Mouse (Mus musculus) stomach, embryonic 16.5 days (tissue): ENCODE measurements around the gene Msh5. TPM values are rescaled to one million over a fixed set of nuclear protein-coding genes. Genes with fewer than 3 reads are reported as not detected.

Experiments
- ATAC-seq: fragments of 200-750 bp; cut with Nextera tagmentation; 2 replicates; pipeline ENCODE4 v1.8.0; 2017; ENCODE audit warnings: moderate number of reproducible peaks, moderate TSS enrichment; ENCODE audit not compliant: insufficient read depth, low FRiP score
- H3K27ac ChIP-seq: fragments of 300-500 bp; sonication (generic); 2 replicates; pipeline ENCODE4 v1.5.1; 2014; ENCODE audit warnings: low read length
- H3K27me3 ChIP-seq: fragments of 300-500 bp; sonication (generic); 2 replicates; pipeline ENCODE4 v1.6.1; 2014; ENCODE audit warnings: low read length, control low read depth, mixed read lengths; ENCODE audit not compliant: control insufficient read depth, insufficient read depth
- H3K36me3 ChIP-seq: fragments of 300-500 bp; sonication (generic); 2 replicates; pipeline ENCODE4 v1.6.1; 2014; ENCODE audit warnings: low read length; ENCODE audit not compliant: control insufficient read depth, insufficient read depth
- H3K4me1 ChIP-seq: fragments of 300-500 bp; sonication (generic); 2 replicates; pipeline ENCODE4 v1.6.1; 2014; ENCODE audit warnings: low read length, control low read depth, mixed read lengths; ENCODE audit not compliant: control insufficient read depth, insufficient read depth
- H3K4me2 ChIP-seq: fragments of 300-500 bp; sonication (generic); 2 replicates; pipeline ENCODE4 v1.6.1; 2014; ENCODE audit warnings: low read depth, low read length, mixed read lengths
- H3K4me3 ChIP-seq: fragments of 300-500 bp; sonication (generic); replicated peaks from 2 replicates; pipeline ENCODE4 v1.5.1; 2014; ENCODE audit warnings: mild to moderate bottlenecking, low read length
- H3K9ac ChIP-seq: fragments of 300-500 bp; sonication (generic); 2 replicates; pipeline ENCODE4 v1.6.1; 2014; ENCODE audit warnings: low read length
- H3K9me3 ChIP-seq: fragments of 300-500 bp; sonication (generic); replicated peaks from 2 replicates; pipeline ENCODE4 v1.6.1; 2016; ENCODE audit warnings: low read length, control low read depth; ENCODE audit not compliant: control insufficient read depth
- WGBS: fragments of 180-500 bp; shearing (Covaris S2); extraction: QIAGEN DNeasy Blood & Tissue Kit; methylation state at CpG from one replicate; pipeline ENCODE4 v1.1.7; 2014; 5-methylcytosine and 5-hydroxymethylcytosine counted together
- polyA plus RNA-seq: library from polyadenylated mRNA; unstranded; fragments of >200 nt; fragmentation: Nextera tagmentation; extraction: Ambion mirVana; gene quantifications from 2 replicates; pipeline ENCODE4 v1.2.1, GENCODE M21; 2015

Msh5 gene
- polyA plus RNA-seq, 1 experiment from 2014 or later, result 4.2 TPM

DNA sequence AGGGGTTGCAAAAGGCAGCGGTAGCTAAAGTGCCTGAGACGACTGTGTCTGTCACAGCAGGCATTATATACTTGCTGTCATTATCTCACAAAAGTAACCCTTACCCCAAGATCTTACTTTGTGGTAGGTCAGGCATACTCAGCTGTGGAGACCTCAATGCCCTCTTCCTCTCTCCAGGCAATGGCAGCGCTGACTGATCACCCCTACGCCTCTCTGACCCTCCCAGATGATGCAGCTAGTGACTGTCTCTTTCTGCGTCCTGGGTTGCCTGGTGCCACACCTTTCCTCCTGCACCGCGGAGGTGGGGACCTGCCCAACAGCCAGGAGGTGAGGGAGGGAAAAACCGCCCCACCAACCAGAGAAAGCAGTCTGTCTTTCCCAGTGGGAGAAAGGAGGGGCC, 14.8 kb upstream of the Msh5 start:
- Histone ChIP-seq H3K4me2 (no peak overlapping the region), H3K9ac (peak overlapping the region; percentile 23; the same call in 1 of the 2 replicates), H3K27me3 (no peaks in the 10 kb centered on the region), H3K36me3 (peaks cover 15% of the 10 kb centered on the region), H3K4me1 (peaks cover 45% of the 10 kb centered on the region), H3K27ac (0 out of 2 replicates have a peak overlapping the region, but pooled peaks have one; percentile 36), H3K4me3 (no peak overlapping the region), H3K9me3 (no peaks in the 10 kb centered on the region)
- ATAC-seq, result no peak
- WGBS, result 75% methylated on average over 8 of the region's 8 CpGs

DNA sequence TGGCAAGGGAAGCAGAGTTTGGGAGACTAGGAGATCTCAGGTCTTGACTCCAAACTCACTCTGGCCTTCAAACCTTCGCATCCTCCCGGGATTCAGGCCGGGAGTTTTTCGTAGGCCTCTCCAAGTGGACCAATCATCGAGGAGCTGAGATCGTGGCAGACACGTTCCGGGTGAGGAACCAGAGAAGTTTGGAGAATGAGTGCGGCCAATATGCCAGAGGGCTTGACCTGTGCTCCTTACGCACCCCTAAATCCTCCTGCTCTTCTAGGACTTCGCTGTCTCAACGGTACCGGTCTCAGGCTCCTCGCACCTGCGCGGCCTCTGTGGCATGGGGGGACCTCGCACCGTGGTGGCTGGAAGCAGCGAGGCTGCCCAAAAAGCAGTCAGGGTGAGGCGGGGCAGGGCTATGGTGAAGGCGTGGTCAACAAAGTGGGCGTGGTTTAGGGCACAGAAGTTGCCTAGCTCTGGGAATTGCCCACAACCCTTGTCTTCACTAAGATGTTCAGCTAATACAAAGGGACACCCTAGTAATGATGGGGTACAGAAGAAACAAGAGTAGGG, 14.3 kb upstream of the Msh5 start:
- Histone ChIP-seq H3K4me2 (peak overlapping the region; percentile 91), H3K4me3 (peak overlapping the region; percentile 73), H3K27ac (0 out of 2 replicates have a peak overlapping the region, but pooled peaks have one; percentile 36), H3K27me3 (no peaks in the 10 kb centered on the region), H3K36me3 (peaks cover 15% of the 10 kb centered on the region), H3K9ac (peak overlapping the region; percentile 83; the same call in 1 of the 2 replicates), H3K9me3 (no peaks in the 10 kb centered on the region), H3K4me1 (peaks cover 45% of the 10 kb centered on the region)
- ATAC-seq, result no peak
- 56% methylated on average over 22 of the region's 22 CpGs for WGBS

DNA sequence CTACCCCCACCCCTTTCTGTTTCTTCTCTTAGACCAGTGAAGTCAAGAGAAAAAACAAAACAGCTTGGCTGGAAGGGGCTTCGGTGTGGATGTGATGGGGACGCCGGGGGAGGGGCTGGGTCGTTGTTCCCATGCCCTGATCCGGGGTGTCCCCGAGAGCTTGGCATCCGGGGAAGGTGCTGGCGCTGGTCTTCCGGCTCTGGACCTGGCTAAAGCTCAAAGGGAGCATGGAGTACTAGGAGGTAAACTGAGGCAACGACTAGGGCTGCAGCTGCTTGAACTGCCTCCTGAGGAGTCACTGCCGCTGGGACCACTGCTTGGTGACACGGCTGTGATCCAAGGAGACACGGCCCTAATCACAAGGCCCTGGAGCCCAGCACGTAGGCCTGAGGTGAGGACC, 13.5 kb upstream of the Msh5 start:
- Histone ChIP-seq H3K9me3 (no peaks in the 10 kb centered on the region), H3K4me2 (peak overlapping the region; percentile 91), H3K4me3 (peak overlapping the region; percentile 73), H3K27ac (peak overlapping the region; percentile 93), H3K36me3 (peaks cover 15% of the 10 kb centered on the region), H3K27me3 (no peaks in the 10 kb centered on the region), H3K4me1 (peaks cover 39% of the 10 kb centered on the region), H3K9ac (peak overlapping the region; percentile 83)
- ATAC-seq, result no peak
- WGBS, result 23% methylated on average over 14 of the region's 14 CpGs

DNA sequence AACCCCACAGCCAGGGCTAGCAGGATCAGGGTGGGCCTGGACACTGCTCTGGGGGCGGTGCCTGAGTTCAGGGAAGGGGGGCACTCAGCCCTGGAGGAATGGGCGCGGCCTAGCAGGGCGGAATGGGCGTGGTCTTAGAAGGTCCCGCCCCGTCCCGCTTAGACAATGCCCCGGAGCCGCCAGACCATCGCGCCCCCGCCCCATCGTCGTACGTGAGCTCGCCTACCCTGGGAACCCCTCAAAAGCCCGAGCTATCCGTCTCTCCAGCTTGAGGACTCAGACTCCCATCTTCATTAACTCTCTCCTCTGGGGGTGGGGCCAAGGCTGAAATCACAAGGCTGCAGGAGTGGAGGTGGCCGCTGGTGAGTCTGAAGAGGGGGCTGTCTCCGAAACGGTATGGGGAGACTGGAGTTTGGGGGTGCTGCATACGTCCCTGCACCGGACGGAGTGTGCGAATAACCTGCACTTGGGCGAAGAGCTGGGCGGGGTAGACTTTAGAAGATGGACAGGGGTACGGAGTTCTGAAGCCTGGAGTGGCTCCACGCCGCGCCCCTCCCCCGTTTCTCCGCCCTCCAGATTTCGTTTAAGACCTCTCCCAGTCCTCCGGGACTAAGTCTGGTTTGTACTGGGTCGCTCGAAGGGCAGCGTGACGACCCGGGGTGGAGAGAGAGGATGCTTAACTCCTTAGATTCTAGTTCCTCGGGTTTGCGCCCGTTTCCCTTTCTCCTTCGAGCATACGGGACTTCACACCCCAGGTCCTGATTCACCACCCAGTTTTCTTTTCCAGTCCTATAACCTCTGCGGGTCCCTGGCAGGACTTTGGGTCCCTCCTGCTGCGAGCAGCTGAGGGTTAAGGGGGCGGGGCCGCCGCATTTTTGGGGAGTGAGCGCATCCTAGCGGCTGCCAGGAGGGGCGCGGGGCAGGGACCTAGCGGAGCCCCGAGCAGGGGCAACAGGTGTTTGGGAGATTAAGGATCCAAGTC, 12.7 kb upstream of the Msh5 start, which contains the start of gene Ddah2:
Gene Ddah2, plus strand, starts transcription at position 125 of the 982 bp plus-strand sequence.
- peaks cover 18% of the 10 kb centered on the region for H3K36me3 ChIP-seq

DNA sequence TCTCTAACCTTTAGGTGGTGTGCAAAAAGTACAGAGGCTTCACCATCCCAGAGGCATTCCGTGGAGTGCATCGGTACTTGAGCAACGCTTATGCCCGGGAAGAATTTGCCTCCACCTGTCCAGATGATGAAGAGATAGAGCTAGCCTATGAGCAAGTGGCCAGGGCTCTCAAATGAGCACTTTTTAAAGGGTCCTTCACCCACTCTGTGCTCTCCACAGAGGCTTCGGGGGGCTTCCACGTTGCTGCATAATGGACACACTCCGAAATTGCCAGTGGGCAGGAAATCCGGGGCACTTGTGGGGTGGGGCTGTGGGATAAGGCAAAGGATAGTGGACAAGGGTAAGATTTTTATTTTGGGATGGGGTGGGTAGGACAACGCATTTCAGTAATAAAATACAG, 11.8 kb upstream of the Msh5 start:
- 47% methylated on average over 9 of the region's 9 CpGs for WGBS
- H3K4me3 ChIP-seq, result peak overlapping the region; percentile 73
- no peak overlapping the region for H3K4me2 ChIP-seq
- H3K9ac ChIP-seq, result no peak overlapping the region
- no peaks in the 10 kb centered on the region for H3K27me3 ChIP-seq
- no peaks in the 10 kb centered on the region for H3K9me3 ChIP-seq
- peaks cover 22% of the 10 kb centered on the region for H3K4me1 ChIP-seq
- H3K27ac ChIP-seq, result peak overlapping the region; percentile 93; the same call in 1 of the 2 replicates
- H3K36me3 ChIP-seq, result peaks cover 25% of the 10 kb centered on the region
- no peak for ATAC-seq

More for the DNA sequence above, 12.7 kb upstream of the Msh5 start, which contains the start of gene Ddah2:
- Histone ChIP-seq H3K4me3 (peak within 1 kb of the TSS; percentile 73), H3K4me2 (peak within 1 kb of the TSS; percentile 91), H3K27me3 (no peaks in the 10 kb centered on the region), H3K27ac (peak within 1 kb of the TSS; percentile 93), H3K9ac (peak within 1 kb of the TSS; percentile 83), H3K9me3 (no peaks in the 10 kb centered on the region), H3K4me1 (peaks cover 31% of the 10 kb centered on the region)
- under 1% methylated on average over 57 of the region's 57 CpGs for WGBS
- peak; percentile 93 for ATAC-seq

DNA sequence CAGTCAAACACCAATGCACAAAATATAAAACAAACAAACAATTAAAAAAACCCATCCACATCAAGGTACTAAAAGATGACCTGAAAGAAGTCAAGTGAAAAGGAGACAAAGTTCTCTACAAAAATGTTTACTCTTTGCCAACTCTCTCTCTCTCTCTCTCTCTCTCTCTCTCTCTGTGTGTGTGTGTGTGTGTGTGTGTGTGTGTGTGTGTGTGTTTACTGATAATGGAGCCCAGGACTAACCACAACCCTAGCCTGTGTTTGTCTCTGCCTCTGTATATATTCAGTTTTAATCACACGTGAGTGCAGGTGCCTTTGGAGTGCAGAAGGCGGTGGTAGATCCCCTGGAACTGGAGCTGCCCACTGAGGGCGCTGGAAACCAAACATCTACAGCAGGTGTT, 10.5 kb upstream of the Msh5 start:
- 60% methylated on average over 3 of the region's 3 CpGs for WGBS

DNA sequence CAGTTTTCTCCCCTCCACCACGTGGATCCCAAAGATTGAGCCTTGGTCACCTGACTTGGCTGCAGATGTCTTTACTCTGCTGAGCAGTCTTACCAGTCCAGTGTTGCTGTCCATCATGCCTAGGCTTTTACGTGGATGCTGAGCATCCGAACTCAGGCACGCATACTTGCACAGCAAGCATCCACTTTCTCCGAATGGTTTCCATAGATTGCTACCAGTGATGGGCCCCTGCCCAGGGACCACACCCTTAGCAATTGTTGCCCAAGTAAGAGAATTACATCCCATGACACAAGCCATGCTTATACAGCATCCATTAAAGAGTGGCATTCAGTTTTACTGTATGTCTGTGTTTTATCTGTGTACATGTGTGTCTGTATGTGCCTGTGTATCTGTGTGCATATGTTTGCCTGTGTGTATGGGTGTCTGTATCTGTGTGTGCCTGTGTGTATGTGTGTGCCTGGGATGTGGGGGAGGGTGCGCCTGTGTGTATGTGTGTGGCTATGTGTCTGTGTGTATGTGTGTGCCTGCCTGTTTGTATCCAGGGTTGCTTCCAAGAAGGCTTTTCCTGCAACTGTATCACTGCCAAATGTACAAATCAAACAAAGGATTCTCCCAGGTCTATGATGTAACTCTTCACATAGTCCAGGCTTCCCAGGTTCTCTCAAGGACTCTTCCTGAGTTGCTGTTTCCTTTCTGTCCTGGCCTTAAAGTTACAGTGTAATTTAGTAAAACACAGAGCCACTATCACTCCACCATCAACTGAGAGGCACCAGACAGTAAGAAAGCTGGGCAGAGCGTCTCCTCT, 9.3 kb upstream of the Msh5 start:
- no peaks in the 10 kb centered on the region for H3K27me3 ChIP-seq

More for the DNA sequence above, 10.5 kb upstream of the Msh5 start:
- Histone ChIP-seq H3K36me3 (peaks cover 31% of the 10 kb centered on the region), H3K27me3 (no peaks in the 10 kb centered on the region), H3K27ac (no peak overlapping the region), H3K9ac (no peak overlapping the region), H3K4me2 (no peak overlapping the region), H3K4me3 (no peak overlapping the region), H3K9me3 (no peaks in the 10 kb centered on the region), H3K4me1 (peaks cover 31% of the 10 kb centered on the region)
- no peak for ATAC-seq

DNA sequence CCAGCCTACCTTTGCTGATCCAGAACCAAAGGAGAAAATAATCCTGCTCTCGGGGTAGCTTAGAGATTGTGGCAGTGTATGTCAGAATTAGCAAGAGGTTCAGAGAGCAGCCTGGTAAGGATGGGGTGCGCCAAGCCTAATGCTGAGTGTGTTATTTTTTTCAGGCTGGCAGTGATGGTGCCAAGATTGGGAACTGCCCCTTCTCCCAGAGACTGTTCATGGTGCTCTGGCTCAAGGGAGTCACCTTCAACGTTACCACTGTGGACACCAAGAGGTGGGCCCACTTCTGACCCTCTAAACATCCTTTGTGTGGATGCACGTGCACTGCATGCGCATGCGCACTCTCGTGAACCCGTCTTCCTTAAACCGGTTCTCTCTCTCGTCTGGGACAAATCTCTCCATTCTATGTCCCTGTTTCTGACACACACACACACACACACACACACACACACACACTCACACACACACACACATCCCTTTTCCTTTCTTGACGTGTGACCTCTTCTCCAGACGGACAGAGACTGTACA, 5.8 kb upstream of the Msh5 start:
- H3K4me3 ChIP-seq, result peak overlapping the region; percentile 88
- H3K4me1 ChIP-seq, result peaks cover 36% of the 10 kb centered on the region
- peak overlapping the region; percentile 99 for H3K27ac ChIP-seq
- H3K36me3 ChIP-seq, result peaks cover 19% of the 10 kb centered on the region
- peak overlapping the region; percentile 96 for H3K9ac ChIP-seq
- 74% methylated on average over 12 of the region's 12 CpGs for WGBS
- no peak for ATAC-seq
- peak overlapping the region; percentile 67 for H3K4me2 ChIP-seq
- H3K9me3 ChIP-seq, result no peaks in the 10 kb centered on the region
- H3K27me3 ChIP-seq, result no peaks in the 10 kb centered on the region

More for the DNA sequence above, 9.3 kb upstream of the Msh5 start:
- ATAC-seq, result no peak
- H3K9ac ChIP-seq, result no peak overlapping the region
- no peak overlapping the region for H3K4me3 ChIP-seq
- peaks cover 23% of the 10 kb centered on the region for H3K36me3 ChIP-seq
- peaks cover 24% of the 10 kb centered on the region for H3K4me1 ChIP-seq
- WGBS, result 86% methylated on average over 7 of the region's 7 CpGs
- H3K9me3 ChIP-seq, result no peaks in the 10 kb centered on the region
- no peak overlapping the region for H3K4me2 ChIP-seq
- H3K27ac ChIP-seq, result no peak overlapping the region
